Mouse (Mus musculus) lung, postnatal 25 days (tissue): Measurements from ENCODE around the gene Tcf7l2.
A peak's percentile ranks its signal among the peaks of the same experiment; 100 is the strongest.

Source experiments
- DNase-seq: peaks from one replicate; pipeline ENCODE4 v3.0.0; 2022; ENCODE audit warnings: low spot score

Gene Tcf7l2

DNA sequence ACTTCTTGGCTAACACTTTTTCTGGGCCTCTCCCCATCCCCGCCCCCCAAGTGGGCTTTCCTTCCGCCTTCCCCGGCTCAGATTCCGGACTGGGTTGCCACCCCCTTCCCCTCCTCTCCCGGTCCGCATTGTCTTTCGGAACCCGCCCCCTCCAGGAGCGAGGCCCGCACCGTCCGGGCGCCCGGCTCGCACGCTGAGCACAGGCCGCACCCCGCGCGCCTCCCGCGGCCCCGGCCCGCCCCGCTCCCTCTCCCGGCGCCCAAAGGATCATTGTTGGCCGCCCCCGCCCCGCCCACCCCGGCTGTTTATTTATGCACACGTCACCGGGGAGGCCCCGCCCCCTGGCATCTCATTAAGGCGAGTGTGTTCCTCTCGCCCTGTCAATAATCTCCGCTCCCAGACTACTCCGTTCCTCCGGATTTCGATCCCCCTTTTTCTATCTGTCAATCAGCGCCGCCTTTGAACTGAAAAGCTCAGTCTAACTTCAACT lies at the start of gene Tcf7l2:
Gene Tcf7l2, plus strand, starts transcription at position 382 of the 490 bp plus-strand sequence.
- DNase-seq, result peak; percentile 88

DNA sequence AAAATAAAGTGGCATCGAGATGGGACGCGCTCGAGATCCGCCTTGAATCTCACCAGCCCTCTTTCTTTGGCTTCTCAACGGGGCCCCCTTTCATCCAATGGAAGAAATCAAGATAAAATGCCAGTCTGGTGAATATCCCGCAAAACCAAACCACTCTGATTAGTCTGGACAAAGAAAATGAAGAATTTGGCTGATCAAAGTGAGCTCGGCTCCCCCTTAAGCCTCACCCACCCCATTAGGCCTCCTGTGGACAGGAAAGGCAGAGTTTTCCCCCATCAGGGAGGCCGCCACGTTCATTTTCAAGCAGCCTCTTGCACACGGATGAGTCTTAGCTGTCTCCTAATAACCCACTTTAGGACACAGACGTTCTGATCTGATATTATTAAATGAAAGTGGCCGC lies 47.0 kb upstream of the Tcf7l2 start:
- DNase-seq, result no peak

DNA sequence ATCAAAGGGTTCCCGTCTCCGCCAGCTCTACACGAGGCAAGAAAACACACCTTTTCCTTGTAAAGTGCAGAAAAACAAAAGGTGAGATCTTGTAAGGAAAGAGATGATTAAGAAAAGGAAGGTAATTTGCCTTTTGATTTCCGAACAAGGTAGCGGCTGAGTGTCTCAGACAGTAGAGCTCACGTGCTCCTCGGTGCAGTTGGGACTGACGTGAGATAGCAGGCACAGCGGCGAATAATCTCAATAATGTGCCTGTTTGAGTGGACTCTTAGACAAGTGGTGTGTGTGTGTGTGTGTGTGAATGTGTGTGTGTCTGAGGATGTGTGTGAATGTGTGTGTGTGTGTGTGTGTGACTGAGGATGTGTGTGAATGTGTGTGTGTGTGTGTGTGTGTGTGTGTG lies 46.2 kb upstream of the Tcf7l2 start:
- DNase-seq, result no peak

DNA sequence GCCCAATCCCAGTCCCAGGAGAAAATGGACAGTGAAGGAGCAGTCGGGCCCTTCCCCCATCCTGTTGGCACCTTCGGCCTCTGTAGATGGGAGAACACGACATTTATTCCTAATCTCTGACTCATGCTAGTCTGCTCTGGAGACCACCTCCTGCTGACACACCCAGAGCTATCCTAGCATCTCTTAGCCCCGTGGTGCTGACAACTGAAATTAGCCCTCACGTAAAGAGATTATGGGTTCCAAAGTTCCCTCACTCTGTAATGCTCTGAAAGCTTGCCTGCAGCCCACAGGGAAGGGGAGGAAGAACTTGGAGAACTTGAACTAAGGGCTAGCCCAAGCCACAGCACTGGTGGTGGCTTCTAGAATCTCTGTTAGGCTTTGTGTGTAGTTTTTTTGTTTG lies 42.7 kb upstream of the Tcf7l2 start:
- DNase-seq, result no peak

DNA sequence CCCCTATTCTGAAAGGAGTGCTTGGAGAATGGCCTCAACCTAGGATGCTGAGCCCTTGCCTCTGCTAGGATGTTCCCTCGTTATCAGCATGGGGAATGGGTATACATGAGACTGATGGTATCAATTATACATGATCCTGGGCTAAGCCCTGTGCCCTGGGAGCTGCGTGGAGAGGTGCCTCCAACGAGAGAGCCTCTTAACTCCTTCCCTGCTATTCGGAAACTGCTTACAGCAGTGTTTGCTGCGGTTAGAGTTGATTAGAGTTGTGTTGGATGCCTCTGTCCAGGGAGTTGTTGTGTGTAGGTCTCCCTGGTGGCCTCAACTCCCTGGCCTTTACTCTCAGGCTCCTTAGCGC lies 41.4 kb upstream of the Tcf7l2 start:
- no peak for DNase-seq

DNA sequence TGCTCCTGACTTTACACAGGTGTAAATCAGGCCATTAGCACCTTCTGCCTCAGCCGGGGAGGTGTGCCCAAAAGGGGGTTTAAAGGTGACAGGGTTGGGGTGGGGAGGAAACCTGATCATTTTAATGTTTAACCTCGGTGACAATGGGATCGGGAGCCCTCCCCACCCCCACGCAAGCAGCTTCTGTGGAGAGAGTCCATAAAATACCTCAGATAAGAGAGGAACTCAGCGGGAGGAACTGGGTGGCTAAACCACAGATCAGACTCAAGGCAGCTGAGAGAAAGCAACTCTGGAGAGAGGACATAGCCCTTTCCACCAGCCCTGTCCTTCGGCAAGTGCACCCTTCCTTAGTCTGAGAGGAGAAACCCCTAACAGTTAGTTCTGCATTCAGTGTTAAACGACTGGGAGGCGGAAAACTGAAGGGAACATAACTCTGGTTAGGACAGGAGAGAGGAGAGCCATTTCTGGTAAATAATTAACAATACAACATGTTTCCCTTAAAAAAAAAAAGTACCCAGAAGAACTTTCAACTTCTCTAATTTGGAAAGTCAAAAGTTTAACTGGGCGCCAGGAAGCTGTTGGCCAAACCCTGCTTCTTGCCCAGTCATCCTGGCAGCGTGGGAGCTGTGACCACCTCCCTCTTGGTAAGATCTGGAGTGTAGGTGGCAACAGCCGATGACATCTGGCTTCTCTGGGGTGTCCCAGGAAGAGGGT lies 40.9 kb upstream of the Tcf7l2 start:
- peak; percentile 31 for DNase-seq

DNA sequence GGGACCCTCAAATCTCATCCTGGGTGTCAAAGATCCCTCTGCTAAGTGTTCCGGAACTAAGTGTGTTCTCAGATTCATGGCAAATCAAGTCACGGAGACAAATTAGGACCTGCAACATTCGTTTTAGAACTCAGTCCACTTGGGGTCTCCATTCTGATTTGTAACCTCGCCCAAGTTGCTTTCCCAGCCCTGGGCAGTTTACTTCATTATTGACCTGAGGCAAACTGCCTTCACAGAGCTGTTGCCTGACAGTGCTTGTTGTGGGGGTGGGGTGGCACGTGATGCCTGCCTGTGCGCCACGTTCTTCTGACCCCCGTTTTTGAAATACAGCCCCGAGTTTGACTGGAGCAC lies 40.4 kb upstream of the Tcf7l2 start:
- DNase-seq, result no peak

DNA sequence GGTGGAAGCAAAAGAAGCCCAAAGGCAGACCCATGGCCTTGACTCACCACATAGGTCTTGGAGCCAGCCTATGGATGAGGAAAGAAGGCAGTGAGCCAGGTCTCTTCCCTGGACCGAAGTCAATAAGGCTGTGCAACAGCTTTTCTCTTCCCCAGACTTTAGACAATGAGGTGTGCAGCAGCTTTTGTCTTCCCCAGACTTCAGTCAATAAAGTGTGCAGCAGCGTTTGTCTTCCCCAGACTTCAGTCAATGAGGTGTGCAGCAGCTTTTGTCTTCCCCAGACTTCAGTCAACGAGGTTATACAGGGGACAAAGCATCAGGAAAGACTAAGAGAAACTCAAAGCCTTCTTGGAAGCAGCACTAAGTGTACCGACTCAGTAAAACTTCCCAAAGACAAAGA lies 39.5 kb upstream of the Tcf7l2 start:
- no peak for DNase-seq

DNA sequence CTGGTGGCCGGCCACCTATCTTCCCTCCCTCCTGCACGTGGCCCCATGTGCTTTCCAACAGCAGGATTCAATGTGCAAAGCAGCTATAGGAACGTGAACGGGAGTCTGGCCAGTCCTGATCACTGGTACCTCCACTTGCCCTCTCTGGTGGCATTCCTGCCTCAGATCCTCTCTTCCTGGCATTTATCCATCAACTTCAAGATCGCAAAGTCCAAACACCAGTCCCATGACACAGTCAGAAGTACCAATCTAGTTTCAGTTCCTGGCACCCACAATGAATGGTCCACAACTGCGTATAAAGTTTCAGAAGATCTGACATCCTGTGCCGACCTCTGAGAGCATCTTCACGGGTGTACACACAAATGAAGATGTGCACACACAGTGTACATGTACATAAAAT lies 38.9 kb upstream of the Tcf7l2 start:
- no peak for DNase-seq

DNA sequence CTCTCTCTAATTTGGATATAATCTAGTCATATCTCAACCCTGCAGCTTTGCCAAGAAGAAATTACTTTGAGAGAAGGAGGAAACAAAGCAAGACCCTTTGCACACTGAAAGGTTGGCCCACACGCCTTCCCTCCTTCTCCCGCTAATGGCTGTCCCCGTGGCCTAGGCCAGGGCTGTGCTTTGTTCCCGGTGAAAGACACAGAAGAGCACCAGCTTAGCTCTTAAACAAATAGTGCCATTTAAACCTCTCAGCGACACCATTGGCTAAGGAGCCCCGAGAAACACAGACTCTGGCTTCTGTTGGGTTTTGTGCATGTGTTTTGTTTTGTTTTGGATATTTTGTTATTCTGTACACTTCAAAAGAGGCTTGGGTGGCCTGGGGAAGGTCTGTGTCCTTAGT lies 37.5 kb upstream of the Tcf7l2 start:
- DNase-seq, result no peak

DNA sequence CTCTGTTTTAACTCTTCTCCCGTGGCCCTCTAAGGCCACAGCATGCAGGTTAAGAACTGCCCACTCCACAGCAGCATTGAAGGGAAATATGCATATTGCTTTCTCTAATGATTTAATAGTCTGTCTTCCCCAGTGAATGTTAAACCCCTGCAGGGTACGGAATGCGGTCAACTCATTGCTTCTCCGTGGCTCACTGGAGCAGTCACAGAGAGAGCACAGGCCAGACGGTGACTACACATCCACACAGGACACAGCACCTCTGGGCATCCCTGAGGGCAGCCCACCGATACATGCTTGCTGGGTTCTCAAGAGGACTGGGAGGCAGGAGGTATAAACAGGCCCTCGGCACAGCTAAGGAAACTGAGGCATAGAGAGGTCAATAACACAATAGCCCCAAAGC lies 35.3 kb upstream of the Tcf7l2 start:
- no peak for DNase-seq

DNA sequence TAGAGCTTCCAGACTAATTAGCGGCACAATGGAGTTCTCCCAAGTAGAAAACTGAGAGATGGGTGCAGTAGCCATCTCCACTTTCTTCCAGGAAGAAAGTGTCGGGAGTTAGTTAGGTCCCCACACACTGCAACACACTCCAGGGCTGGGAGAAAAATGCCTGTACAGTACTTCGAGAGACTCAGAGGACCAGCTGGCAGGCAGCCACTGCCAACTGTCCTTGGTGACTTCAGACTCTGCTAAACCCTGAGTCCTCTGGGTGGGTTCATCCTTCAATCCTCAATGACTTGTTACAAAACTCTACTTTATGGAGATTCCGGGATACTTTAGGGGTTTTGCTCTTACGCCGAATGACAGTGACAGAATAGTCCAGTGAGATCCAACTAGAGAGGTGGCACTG lies 34.8 kb upstream of the Tcf7l2 start:
- DNase-seq, result no peak

DNA sequence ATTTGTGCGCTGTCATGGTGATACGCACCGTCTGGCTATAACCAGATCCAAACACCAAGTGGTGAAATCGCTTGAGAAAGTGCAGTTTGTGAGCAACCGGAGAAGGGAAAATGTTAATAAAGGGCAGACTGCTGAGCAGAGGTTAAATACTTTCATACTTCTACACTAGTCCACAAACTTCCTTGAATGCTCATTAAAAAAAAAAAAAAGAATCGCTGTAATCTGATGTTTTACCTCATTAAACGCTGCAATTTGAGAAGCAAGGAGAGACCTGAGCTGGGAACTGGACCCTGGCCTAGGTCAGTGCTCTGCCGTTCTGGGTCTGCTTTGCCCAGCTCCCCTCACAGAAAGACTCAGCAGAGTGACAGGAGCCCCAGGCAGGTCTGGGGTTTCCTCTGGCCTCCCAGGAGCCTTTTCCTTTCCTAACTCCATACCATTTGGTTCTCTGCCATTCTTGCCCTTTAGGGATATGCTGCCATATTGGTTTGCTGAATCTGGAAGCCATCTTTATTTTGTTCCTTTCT lies 33.5 kb upstream of the Tcf7l2 start:
- DNase-seq, result no peak

DNA sequence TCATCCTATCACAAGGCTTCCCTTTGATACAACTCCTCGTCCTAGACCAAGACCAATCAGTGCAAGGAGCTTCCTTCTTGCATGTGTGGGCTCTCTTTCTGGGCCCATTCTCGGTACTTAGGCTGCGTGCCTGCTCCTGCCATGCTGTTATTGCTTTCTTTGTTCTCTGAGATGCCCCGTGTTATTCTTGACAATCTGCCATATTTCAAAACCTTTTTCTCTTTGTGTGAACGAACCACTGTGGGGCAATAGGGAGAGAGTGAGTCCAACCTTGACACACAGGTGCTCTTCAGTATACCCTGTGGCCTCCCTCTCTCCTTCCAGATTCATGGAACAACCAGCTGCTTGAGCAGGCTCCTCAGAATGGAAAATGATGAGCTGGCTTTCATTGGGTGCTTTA lies 30.8 kb upstream of the Tcf7l2 start:
- no peak for DNase-seq

DNA sequence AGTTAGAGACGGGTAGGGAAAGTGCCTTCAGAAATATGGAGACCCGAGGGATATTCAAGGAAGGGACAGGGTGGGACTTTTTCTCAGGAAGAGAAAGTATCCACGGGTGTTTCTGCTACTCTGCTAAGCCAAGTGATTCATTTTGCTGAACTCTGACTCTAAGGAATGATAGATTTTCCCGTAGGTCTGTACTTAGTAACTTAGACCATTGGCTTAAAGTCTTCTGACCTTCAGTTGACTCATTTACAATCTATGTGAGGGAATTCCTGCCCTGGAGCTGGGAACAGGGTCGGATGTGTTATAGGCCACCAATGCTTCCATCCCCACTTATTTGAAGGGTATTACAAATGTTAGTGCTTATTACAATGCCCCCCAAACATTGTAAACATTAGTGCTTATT lies 29.9 kb upstream of the Tcf7l2 start:
- DNase-seq, result no peak

DNA sequence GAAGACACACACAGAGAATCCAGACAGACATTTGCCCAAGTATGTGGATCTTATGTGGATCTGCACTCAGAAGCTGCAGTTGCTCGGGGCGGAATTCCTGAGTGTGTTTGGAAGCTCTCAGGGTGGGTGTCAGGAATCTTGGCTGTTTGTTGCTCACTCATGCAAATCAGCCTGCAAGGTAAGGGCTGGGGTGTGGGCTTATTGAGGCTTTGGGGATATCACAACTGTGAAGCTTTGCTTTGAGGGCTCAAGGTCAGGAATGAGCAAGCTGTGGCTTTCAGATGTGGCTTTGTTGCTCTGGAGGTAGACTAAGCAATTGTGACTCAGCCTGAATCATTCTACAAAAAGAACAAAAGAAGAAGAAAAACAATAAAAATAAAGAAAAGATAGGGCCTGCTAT lies 28.9 kb upstream of the Tcf7l2 start:
- no peak for DNase-seq

DNA sequence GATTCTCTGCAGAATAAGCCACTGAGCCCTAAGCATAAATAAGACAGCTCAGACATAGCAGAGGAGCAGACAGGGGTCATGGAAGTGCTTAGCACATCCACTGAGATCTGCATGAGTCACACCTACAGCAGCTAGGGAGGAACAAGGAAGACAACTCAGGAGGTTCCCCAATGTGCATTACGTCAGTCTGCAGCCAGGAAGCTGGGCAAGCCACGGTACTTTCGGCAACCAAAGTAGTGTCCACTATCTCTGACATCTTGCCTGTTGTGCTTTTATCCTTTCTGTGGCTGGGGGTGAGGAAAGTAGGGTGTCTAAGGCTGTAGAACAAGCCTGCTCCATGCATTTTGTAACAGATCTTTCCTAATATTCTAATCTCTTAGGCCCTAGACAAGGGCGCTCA lies 27.6 kb upstream of the Tcf7l2 start:
- DNase-seq, result peak; percentile 13

DNA sequence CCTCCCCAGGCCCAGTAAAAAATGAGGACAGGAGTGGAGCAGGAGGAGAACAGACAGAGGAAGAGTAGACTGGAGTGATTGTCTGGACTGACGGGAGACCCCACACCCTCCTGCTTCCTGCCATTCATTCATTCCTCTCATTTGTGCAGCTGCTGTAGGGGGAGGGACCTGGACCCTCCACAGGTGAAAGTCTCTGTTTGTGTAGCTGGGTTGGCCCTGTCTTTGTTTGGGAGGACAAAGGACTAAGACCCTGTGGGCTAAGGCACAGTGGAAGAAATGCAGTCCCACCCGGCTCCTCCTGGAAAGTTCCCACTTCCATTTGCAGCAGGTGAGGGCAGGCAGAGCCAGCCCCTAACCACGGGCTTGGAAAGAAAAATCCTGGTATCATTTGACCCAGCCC lies 27.0 kb upstream of the Tcf7l2 start:
- no peak for DNase-seq

DNA sequence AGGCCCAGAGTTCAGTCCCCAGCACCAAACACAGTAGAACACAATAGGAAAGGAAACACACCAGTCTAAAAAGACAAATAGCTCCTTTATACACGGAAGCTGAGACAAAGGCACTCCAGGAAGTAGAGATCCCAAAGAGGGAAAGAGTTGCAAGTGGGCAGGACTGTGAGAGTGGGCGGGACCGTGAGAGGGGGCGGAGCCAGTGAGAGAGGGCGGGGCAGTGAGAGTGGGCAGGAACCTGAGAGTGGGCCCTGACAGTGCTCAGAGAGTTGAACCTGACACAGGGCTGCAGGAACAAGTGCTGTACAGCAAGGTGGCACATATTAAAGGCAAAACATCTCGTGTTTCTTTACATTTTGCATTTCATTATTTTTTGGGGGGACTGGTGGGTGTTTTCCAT lies 22.5 kb upstream of the Tcf7l2 start:
- no peak for DNase-seq

DNA sequence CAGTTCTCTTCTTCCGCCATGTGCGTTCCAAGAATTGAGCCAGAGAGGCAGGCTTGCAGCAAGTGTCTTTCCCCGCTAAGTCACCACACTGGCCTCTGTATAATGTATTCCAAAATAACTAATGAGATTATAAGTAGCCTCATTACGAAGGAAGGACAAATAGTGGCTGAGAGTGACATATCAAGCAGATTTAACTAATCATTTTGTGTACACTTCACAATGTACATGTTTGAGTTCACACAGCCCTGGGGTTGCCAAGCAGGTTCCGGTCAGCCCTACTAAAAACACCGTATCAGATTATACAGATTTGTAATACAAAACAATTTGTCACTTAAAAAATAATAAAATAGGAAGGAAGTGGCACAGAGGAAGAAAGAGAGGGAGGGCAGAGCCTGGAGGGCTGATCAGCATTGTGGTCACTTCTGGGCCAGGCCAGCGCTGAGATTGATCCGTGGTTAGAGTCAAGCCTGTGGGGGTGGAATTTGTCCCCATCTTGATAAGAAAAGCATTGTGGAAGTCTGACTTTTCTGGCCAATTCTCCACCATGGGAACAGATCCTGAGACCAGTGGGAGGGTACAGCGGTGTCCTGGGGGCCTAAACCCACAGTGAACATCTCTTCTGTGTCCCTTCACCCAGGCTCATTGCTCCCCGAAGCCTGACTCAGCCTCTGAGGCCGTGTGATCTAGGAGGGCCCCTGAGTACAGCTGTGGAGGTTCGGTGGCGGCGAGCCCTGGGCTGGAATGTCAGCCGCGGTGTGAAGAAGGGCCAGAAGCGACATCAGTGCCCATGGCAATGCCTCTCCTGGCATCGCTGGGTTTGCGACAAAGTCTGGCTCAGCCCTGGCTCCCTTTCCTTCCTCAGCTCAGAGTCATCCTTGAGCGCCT lies 21.9 kb upstream of the Tcf7l2 start:
- DNase-seq, result no peak

DNA sequence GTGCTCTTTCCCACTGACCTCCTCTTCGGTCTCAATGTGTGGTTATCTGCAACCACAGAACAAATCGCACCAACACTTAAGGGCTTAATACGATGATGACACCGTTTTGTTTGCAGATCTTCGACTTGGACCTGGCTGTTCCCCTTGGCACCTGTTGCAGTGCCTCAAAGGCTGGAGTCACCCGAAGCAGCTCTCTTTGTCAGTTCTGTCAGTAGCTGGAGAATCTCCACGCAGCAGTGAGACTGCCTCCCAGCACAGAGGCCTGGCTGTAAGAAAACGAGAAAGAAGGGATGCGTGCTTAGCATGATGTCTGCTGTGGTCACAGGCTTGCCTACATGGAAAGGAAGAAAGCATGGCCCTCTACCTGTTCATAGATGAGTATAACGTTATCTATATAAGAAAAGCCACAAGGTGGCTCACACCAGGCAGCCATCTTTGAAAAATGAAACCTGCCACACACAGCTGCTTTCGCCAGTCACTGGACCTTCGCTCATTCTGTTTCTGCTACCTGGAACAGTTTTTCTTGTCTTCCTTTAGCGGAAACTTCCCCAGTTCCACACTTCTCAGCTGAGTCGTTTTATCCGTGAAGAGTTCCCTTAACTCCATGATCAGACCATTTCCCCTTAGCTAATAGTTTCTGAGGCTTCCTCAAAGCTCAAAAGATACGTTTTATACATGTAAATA lies 21.1 kb upstream of the Tcf7l2 start:
- no peak for DNase-seq

DNA sequence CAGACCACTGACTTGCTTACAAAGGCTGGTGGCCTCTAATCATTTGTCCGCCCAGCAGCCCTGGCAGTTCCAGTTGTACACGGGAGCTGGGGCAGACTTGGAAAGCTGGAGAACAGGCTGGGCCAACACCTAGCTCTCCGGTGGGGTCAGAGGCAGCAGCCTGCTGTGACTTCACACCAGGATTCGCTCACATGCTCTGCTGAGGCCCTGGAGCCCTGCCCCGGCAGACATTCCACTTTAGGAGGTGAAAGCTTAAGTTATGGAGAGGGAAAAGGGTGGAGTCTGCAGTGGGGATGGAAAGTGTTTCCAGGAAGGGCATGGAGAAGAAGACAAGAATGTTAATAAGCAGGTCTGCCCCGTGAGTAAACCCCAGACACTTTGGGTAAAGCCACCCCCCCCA lies 19.2 kb upstream of the Tcf7l2 start:
- no peak for DNase-seq

DNA sequence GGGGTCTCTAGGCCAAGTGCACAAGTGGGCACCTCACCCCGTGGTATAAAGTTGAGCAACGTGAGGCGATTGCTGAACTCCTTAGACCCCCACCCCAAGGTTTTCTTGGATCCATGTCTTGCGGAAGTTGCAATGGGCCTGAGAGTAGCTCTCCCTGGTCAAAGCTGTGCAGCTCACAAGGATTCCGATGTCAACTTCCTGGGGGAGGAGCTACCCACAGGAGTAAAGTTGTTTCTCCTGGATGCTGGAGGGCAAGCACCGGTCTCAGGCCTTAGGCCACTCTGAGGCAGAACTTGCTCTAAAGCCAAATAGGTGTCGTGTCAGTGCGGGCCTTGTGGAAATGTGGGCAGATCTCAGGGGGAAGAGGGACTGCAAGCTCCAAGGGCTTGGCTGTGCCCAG lies 12.2 kb upstream of the Tcf7l2 start:
- no peak for DNase-seq
